Mouse (Mus musculus): ENCODE results near the gene Aip. TPM values are rescaled to one million over a fixed set of nuclear protein-coding genes. Genes with fewer than 3 reads are reported as not detected.
A peak's percentile ranks its signal among the peaks of the same experiment; 100 is the strongest.
"Not testable (repeated sequence)": the region's sequence is repeated elsewhere in the genome, so short reads cannot be mapped to it uniquely, and the experiment has no call there.

Gene Aip
- polyA plus RNA-seq, 1 experiment from 2014 or later, result 86.9 TPM

DNA sequence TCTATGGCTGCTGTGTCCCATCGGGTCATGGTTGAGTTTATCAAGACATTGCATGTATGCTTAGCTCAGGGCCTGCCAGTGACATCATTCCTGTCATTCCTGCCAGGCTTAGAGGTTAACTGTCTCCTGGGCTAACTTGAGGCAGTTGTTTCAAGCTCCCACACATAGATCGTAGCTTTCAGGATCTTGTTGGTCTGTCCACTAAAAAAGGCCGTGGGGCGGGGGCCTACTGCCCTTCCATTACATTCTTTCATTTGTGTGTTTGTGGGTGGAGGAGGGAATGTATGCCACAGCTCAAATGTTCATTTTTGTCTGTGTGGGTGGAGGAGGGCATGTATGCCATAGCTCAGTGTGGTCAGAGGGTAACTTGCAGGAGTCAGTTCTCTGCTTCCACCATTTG lies 4.4 kb upstream of the Aip start:
- peaks cover 7% of the 10 kb centered on the region for H3K4me1 ChIP-seq (ENCODE audit: control insufficient read depth, insufficient read depth, low read length)
- no peak for ATAC-seq (ENCODE audit: insufficient read depth, low FRiP score)
- H3K4me2 ChIP-seq (ENCODE audit: low read depth, low read length), result no peak overlapping the region
- WGBS, result 83% methylated on average over 4 of the region's 4 CpGs
- H3K4me3 ChIP-seq (replicated peaks; ENCODE audit: low read length), result no peak overlapping the region
- H3K27ac ChIP-seq (ENCODE audit: low read length), result no peak overlapping the region
- no peaks in the 10 kb centered on the region for H3K9me3 ChIP-seq (replicated peaks; ENCODE audit: control insufficient read depth, low read length)
- peaks cover 28% of the 10 kb centered on the region for H3K36me3 ChIP-seq (ENCODE audit: control insufficient read depth, insufficient read depth, low read length)
- H3K9ac ChIP-seq (ENCODE audit: low read length), result no peak overlapping the region
- H3K27me3 ChIP-seq (ENCODE audit: control insufficient read depth, insufficient read depth, low read length), result no peaks in the 10 kb centered on the region

DNA sequence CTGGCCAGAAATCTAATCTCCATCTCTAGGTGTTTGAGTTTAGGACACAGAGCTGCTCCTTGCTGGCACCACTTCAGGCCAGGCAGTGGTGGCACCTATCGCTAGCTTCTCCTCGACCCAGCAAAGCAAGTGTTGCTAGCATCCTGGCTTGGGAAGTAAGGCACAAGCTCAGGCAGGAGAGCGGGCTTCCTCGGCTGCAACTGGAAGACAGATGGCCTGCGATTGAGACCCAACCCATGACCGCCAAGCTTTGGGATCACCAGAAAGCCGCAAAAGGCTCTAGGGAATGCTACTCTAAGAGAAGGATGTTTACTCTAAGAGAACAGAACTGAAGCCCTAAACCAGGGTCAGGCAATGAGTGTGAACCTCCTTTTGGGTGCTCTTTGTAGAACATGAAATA lies 3.8 kb upstream of the Aip start:
- Histone ChIP-seq H3K36me3 (ENCODE audit: control insufficient read depth, insufficient read depth, low read length) (peaks cover 28% of the 10 kb centered on the region), H3K4me3 (replicated peaks; ENCODE audit: low read length) (no peak overlapping the region), H3K27ac (ENCODE audit: low read length) (no peak overlapping the region), H3K4me2 (ENCODE audit: low read depth, low read length) (no peak overlapping the region), H3K9me3 (replicated peaks; ENCODE audit: control insufficient read depth, low read length) (no peaks in the 10 kb centered on the region), H3K9ac (ENCODE audit: low read length) (no peak overlapping the region; the same call in 1 of the 2 replicates), H3K4me1 (ENCODE audit: control insufficient read depth, insufficient read depth, low read length) (peaks cover 7% of the 10 kb centered on the region), H3K27me3 (ENCODE audit: control insufficient read depth, insufficient read depth, low read length) (no peaks in the 10 kb centered on the region)
- no peak for ATAC-seq (ENCODE audit: insufficient read depth, low FRiP score)
- 88% methylated on average over 7 of the region's 7 CpGs for WGBS

- Histone ChIP-seq H3K4me1 (ENCODE audit: control insufficient read depth, insufficient read depth, low read length) (peaks cover 7% of the 10 kb centered on the region), H3K27ac (ENCODE audit: low read length) (peak overlapping the region; percentile 43), H3K36me3 (ENCODE audit: control insufficient read depth, insufficient read depth, low read length) (peaks cover 21% of the 10 kb centered on the region; the same call in 1 of the 2 replicates), H3K27me3 (ENCODE audit: control insufficient read depth, insufficient read depth, low read length) (no peaks in the 10 kb centered on the region), H3K4me2 (ENCODE audit: low read depth, low read length) (peak overlapping the region; percentile 68), H3K4me3 (replicated peaks; ENCODE audit: low read length) (peak overlapping the region; percentile 60), H3K9me3 (replicated peaks; ENCODE audit: control insufficient read depth, low read length) (no peaks in the 10 kb centered on the region), H3K9ac (ENCODE audit: low read length) (peak overlapping the region; percentile 82)
- no peak for ATAC-seq (ENCODE audit: insufficient read depth, low FRiP score)
- WGBS, result 50% methylated on average over 7 of the region's 7 CpGs
Observed at GRCm38 (mm10) chr19:4126759-4127495, 1.3 kb upstream of the Aip start.

- H3K4me2 ChIP-seq (ENCODE audit: low read depth, low read length), result peak overlapping the region; percentile 52
- not testable (repeated sequence) for H3K27me3 ChIP-seq (ENCODE audit: control insufficient read depth, insufficient read depth, low read length); H3K27ac ChIP-seq (ENCODE audit: low read length); H3K9me3 ChIP-seq (replicated peaks; ENCODE audit: control insufficient read depth, low read length)
- peak overlapping the region; percentile 63; the same call in 1 of the 2 replicates for H3K9ac ChIP-seq (ENCODE audit: low read length)
- peak overlapping the region; percentile 60 for H3K4me3 ChIP-seq (replicated peaks; ENCODE audit: low read length)
- H3K36me3 ChIP-seq (ENCODE audit: control insufficient read depth, insufficient read depth, low read length), result 0 out of 2 replicates have a peak, but pooled peaks cover 11% of the 10 kb centered on the region
- peaks cover 15% of the 10 kb centered on the region for H3K4me1 ChIP-seq (ENCODE audit: control insufficient read depth, insufficient read depth, low read length)
- WGBS, result 26% methylated on average over 3 of the region's 4 CpGs
- ATAC-seq (ENCODE audit: insufficient read depth, low FRiP score), result peak; percentile 26
Observed at GRCm38 (mm10) chr19:4125268-4125667, 390 bp downstream of the Aip start.

DNA sequence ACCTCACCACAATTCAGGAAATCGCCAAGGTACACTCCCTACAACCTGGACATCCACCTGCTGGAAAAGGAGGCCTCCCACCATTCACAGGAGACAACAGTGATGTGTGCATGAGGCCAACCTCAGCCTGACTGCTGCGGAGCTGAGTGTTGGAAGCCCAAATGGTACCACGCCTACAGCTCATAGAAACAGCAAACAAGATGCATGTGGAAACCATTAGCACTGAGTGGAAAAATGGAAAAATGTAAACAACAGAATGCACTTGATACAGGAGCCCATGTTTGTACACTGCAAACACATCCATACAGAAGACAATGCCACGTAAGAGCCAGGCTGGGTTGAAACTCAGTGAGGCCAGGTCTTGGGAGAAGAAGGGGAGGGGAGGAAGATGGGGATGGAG lies 1.2 kb downstream of the Aip start:
- 75% methylated on average over 4 of the region's 4 CpGs for WGBS
- Histone ChIP-seq H3K4me2 (ENCODE audit: low read depth, low read length) (no peak overlapping the region), H3K27me3 (ENCODE audit: control insufficient read depth, insufficient read depth, low read length) (no peaks in the 10 kb centered on the region), H3K9ac (ENCODE audit: low read length) (0 out of 2 replicates have a peak overlapping the region, but pooled peaks have one; percentile 14), H3K27ac (ENCODE audit: low read length) (no peak overlapping the region), H3K4me3 (replicated peaks; ENCODE audit: low read length) (no peak overlapping the region), H3K36me3 (ENCODE audit: control insufficient read depth, insufficient read depth, low read length) (0 out of 2 replicates have a peak, but pooled peaks cover 6% of the 10 kb centered on the region), H3K4me1 (ENCODE audit: control insufficient read depth, insufficient read depth, low read length) (peaks cover 16% of the 10 kb centered on the region), H3K9me3 (replicated peaks; ENCODE audit: control insufficient read depth, low read length) (no peaks in the 10 kb centered on the region)
- ATAC-seq (ENCODE audit: insufficient read depth, low FRiP score), result no peak

- no peaks in the 10 kb centered on the region for H3K9me3 ChIP-seq (replicated peaks; ENCODE audit: control insufficient read depth, low read length)
- no peak overlapping the region for H3K9ac ChIP-seq (ENCODE audit: low read length)
- no peak overlapping the region for H3K27ac ChIP-seq (ENCODE audit: low read length)
- H3K4me2 ChIP-seq (ENCODE audit: low read depth, low read length), result no peak overlapping the region
- H3K27me3 ChIP-seq (ENCODE audit: control insufficient read depth, insufficient read depth, low read length), result no peaks in the 10 kb centered on the region
- peaks cover 16% of the 10 kb centered on the region for H3K4me1 ChIP-seq (ENCODE audit: control insufficient read depth, insufficient read depth, low read length)
- WGBS, result 73% methylated on average over 7 of the region's 7 CpGs
- H3K36me3 ChIP-seq (ENCODE audit: control insufficient read depth, insufficient read depth, low read length), result no peaks in the 10 kb centered on the region
- ATAC-seq (ENCODE audit: insufficient read depth, low FRiP score), result no peak
- no peak overlapping the region for H3K4me3 ChIP-seq (replicated peaks; ENCODE audit: low read length)
Observed at GRCm38 (mm10) chr19:4122411-4123370, 3.0 kb downstream of the Aip start.

DNA sequence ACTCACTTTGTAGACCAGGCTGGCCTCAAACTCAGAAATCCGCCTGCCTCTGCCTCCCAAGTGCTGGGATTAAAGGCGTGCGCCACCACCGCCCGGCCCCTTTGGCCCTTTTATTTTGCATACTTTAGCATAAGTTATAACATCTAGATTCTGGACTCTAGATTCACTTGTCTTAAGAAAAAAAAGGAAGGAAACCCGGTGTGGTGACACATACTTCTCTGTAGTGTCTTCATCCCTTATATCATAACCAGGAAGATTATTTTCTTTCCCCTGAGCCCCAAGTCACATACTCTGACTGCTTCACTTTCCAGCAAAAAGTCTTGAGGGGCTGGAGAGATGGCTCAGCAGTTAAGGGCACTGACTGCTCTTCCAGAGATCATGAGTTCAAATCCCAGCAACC lies 3.8 kb downstream of the Aip start:
- H3K27ac ChIP-seq (ENCODE audit: low read length); H3K36me3 ChIP-seq (ENCODE audit: control insufficient read depth, insufficient read depth, low read length); H3K4me3 ChIP-seq (replicated peaks; ENCODE audit: low read length); H3K9me3 ChIP-seq (replicated peaks; ENCODE audit: control insufficient read depth, low read length); ATAC-seq (ENCODE audit: insufficient read depth, low FRiP score); H3K27me3 ChIP-seq (ENCODE audit: control insufficient read depth, insufficient read depth, low read length): not testable (repeated sequence)
- 49% methylated on average over 6 of the region's 6 CpGs for WGBS
- Histone ChIP-seq H3K4me2 (ENCODE audit: low read depth, low read length) (peak overlapping the region; percentile 30), H3K4me1 (ENCODE audit: control insufficient read depth, insufficient read depth, low read length) (peaks cover 14% of the 10 kb centered on the region), H3K9ac (ENCODE audit: low read length) (peak overlapping the region; percentile 24; the same call in 1 of the 2 replicates)

DNA sequence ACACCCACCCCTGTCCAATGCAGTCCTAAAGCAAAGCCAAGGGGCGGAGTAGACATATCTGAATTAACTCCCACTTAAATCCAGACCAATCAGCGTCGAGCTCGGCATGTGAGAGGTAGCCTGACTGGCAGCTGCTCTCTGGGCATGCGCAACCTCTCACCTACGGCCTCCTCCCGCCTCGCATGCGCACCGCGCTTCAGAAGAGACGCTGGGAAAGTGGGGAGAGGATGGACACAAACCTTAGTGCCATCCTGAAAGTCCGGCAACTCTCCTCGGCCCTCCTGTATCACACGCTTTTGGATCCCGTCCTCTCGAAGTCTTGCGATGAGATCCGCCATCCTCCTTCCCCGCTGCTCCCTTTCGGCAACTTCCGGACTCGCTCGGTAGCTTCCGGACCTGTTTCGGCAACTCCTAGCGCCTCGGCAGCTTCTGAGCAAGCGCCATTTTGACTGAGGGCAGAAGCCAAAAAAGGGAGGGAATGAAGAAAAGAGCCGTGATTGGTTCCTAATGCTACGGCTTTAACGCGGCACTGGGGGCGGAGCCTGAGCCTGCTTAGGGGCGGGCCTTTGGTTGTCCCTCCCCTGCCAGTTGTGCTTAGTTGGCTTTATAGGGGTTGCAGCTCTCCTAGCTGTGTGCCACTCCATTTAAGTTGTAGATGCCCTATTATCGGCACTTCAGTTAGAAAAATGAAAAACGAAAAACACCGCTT lies 4.4 kb downstream of the Aip start:
- peak; percentile 84 for ATAC-seq (ENCODE audit: insufficient read depth, low FRiP score)
- H3K27ac ChIP-seq (ENCODE audit: low read length), result peak overlapping the region; percentile 79
- H3K4me3 ChIP-seq (replicated peaks; ENCODE audit: low read length), result peak overlapping the region; percentile 55
- H3K4me1 ChIP-seq (ENCODE audit: control insufficient read depth, insufficient read depth, low read length), result peaks cover 8% of the 10 kb centered on the region
- no peaks in the 10 kb centered on the region for H3K9me3 ChIP-seq (replicated peaks; ENCODE audit: control insufficient read depth, low read length)
- H3K4me2 ChIP-seq (ENCODE audit: low read depth, low read length), result peak overlapping the region; percentile 48
- WGBS, result 2% methylated on average over 38 of the region's 38 CpGs
- H3K27me3 ChIP-seq (ENCODE audit: control insufficient read depth, insufficient read depth, low read length), result no peaks in the 10 kb centered on the region
- H3K9ac ChIP-seq (ENCODE audit: low read length), result peak overlapping the region; percentile 76
- H3K36me3 ChIP-seq (ENCODE audit: control insufficient read depth, insufficient read depth, low read length), result no peaks in the 10 kb centered on the region

Measured in stomach, embryonic 16.5 days (tissue).